Mouse (Mus musculus) embryonic fibroblast, embryonic 13.5 days (primary cell): ENCODE results near the gene Krt72. TPM values are rescaled to one million over a fixed set of nuclear protein-coding genes. Genes with fewer than 3 reads are reported as not detected.

Experiments used
- H3K27ac ChIP-seq: 2 replicates; pipeline ENCODE4 v1.5.1; 2012; ENCODE audit warnings: low read length, control low read depth, inconsistent platforms; ENCODE audit not compliant: insufficient read depth
- H3K4me1 ChIP-seq: 2 replicates; pipeline ENCODE4 v1.6.1; 2011; ENCODE audit warnings: low read length; ENCODE audit not compliant: control insufficient read depth, insufficient read depth
- H3K4me3 ChIP-seq: 2 replicates; pipeline ENCODE4 v1.5.1; 2011; ENCODE audit warnings: mild to moderate bottlenecking, control low read depth, low read length; ENCODE audit not compliant: insufficient read depth
- CTCF ChIP-seq: IDR thresholded peaks from 2 replicates; pipeline ENCODE4 v1.5.1; 2011; ENCODE audit warnings: mild to moderate bottlenecking, control low read depth, low read length, moderate library complexity, borderline replicate concordance; ENCODE audit not compliant: insufficient read depth
- POLR2A ChIP-seq: IDR thresholded peaks from 2 replicates; pipeline ENCODE4 v1.6.1; 2011; ENCODE audit warnings: low read depth, mild to moderate bottlenecking, control low read depth, low read length, moderate library complexity
- polyA plus RNA-seq: library from polyadenylated mRNA; stranded (reverse); fragments of >200 nt; gene quantifications from 2 replicates; pipeline ENCODE4 v1.2.4, GENCODE M21; 2011; ENCODE audit warnings: low read depth; ENCODE audit not compliant: missing spikeins, insufficient read length

Gene Krt72
- polyA plus RNA-seq, 1 experiment, result not detected

DNA sequence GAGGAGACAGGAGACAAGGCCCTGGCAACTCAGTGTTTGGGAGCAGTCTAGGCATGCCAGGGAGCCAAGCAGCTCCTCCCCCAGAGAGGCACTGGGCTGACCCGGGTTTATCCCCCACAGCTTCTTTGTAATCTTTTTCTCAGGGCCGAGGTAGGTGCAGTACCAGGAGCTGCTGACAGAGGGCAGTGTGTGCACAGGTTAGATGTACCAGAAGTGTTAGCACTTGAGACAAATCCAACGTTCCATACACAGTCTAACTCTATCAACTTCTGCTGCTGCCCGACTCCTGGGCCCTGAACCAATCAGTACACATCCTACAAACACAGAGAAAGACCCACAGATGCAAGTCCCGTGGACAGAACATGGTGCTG lies 13.6 kb downstream of the Krt72 start:
- no peak overlapping the region for H3K27ac ChIP-seq
- H3K4me3 ChIP-seq, result no peak overlapping the region
- H3K4me1 ChIP-seq, result no peaks in the 10 kb centered on the region
- TF ChIP-seq POLR2A (no peak), CTCF (peak; percentile 87; the same call in 1 of the 2 replicates)

DNA sequence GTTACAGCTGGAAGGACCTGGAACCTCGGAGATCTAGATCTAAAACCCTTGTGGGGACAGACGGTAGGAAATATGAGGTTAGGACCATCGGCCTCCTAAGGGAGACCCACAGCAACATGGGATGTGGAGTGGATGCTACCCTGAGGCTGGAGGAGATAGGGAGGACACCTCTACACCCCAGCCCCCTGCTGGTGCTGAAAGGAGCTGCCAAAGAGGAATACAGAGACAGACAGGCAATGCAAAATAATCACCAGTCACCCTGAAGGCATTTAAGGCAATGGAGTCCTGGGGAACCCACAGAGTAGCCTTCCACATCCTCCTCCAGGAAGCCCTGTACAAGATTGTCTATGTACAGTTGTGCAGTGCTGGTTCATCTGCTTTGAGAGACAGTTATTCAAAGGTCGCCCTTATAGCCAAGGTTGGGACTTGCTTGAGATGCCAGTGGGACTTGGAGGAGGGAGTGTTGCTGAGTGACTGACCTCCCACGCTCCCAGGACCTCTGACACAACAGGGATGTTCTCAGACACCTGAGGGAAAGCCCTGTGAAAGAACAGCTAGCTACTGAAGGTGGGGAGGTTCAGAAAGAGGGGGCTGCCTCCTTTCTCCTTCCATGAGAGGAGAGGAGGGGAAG lies 14.1 kb downstream of the Krt72 start:
- H3K27ac ChIP-seq, result no peak overlapping the region
- TF ChIP-seq POLR2A (no peak), CTCF (peak; percentile 39; the same call in 1 of the 2 replicates)
- no peak overlapping the region for H3K4me3 ChIP-seq
- no peaks in the 10 kb centered on the region for H3K4me1 ChIP-seq

DNA sequence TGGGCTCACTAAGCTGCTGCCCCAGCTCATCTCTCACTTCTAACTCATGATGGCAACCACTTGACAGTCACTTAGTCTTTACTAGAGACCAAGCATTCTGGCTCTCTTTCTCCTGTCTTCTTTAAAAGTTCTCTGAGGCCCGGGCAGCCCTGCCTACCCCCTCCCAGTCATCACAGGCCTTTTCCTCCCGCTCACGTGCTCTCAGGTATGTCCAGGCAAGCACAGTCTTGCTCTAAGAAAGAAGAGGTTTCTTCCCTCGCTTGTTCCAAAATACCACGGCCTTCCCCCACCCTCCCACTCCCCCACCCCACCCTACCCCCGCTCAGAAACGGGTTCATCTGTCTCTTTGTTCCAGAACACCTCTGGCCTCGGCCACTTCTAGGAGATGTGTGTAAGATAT lies 16.0 kb downstream of the Krt72 start:
- no peak overlapping the region for H3K4me3 ChIP-seq
- H3K4me1 ChIP-seq, result no peaks in the 10 kb centered on the region
- TF ChIP-seq CTCF, result no peak
- TF ChIP-seq POLR2A, result no peak
- no peak overlapping the region for H3K27ac ChIP-seq

DNA sequence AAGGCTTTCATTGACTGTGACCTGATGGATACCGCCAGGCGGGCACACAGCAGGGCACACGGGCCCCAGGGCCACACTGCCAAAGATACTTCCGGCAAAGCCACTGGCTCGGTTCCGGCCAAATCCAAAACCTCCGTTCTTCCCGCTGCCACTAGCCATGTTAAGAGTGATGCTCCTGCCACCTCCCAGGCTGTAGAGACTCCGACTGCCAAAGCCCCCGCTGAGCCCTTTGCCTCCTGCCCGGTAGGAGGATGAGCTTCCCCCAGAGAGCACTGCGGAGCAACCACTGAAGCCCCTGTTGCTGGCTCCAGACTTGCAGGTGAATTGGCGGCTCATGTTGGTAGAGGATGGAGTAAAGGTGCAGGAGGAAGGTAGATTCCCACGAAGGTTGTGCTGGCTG lies 43.5 kb downstream of the Krt72 start, which contains the start of gene Krt71:
Gene Krt71, minus strand, starts transcription at position 399 of the 400 bp plus-strand sequence.
- H3K4me3 ChIP-seq, result no peak within 1 kb of the TSS
- H3K4me1 ChIP-seq, result no peaks in the 10 kb centered on the region
- H3K27ac ChIP-seq, result no peak within 1 kb of the TSS
- no peak for TF ChIP-seq CTCF
- TF ChIP-seq POLR2A, result no peak

DNA sequence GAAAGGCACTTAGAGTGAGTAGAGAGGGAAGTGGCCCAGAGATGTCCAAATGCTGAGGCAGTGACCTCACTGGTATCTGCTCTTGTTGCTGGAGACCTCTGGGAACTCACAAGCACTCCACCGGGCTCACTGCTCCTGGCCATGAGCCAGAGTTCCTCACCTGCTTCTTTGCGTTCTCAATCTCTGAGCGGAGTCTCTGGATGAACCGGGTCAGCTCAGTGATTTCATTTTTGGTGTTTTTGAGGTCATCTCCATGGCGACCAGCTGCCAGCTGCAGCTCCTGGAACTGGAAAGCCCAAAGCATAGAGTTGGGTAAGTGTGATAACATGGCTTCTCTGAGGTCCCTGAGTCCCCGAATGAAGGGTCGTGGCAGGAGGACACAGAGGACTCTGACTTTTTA lies 48.5 kb downstream of the Krt72 start:
- H3K4me3 ChIP-seq, result no peak overlapping the region
- no peak for TF ChIP-seq POLR2A
- TF ChIP-seq CTCF, result no peak
- no peaks in the 10 kb centered on the region for H3K4me1 ChIP-seq
- no peak overlapping the region for H3K27ac ChIP-seq

DNA sequence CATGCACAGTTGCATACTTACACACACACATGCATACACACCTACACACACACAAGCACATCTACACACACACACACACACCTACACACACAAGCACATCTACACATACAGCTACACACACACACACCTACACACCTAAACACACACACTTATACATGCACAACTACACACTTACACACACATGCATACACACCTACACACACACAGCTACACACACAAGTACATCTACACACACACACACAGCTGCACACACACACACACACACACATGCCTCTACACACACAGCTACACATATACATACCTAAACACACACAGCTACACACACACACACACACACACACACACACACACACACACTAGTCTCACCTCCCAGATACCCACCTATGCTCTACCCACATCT lies 55.6 kb downstream of the Krt72 start:
- no peak overlapping the region for H3K4me3 ChIP-seq
- H3K27ac ChIP-seq, result no peak overlapping the region
- H3K4me1 ChIP-seq, result no peaks in the 10 kb centered on the region
- TF ChIP-seq CTCF (no peak), POLR2A (no peak)

Other genes starting within 250 kb of the Krt72 start
- not detected in 2 replicates for gene Krt82, start 235.8 kb downstream of the Krt72 start, polyA plus RNA-seq
- not detected in 2 replicates for gene Krt90, start 223.5 kb downstream of the Krt72 start, polyA plus RNA-seq
- not detected in 2 replicates for gene Krt75, start 212.6 kb downstream of the Krt72 start, polyA plus RNA-seq
- not detected in 2 replicates for gene Gm5414, start 158.3 kb downstream of the Krt72 start, polyA plus RNA-seq
- not detected in 2 replicates for gene Gm5478, start 139.1 kb downstream of the Krt72 start, polyA plus RNA-seq
- gene Krt6b, start 106.2 kb downstream of the Krt72 start, polyA plus RNA-seq, result not detected in 2 replicates
- not detected in 2 replicates for gene Krt6a, start 92.2 kb downstream of the Krt72 start, polyA plus RNA-seq
- not detected in 2 replicates for gene Krt5, start 73.6 kb downstream of the Krt72 start, polyA plus RNA-seq
- gene Krt71, start 43.4 kb downstream of the Krt72 start, polyA plus RNA-seq, result not detected in 2 replicates
- not detected in 2 replicates for gene Krt73, start 15.9 kb upstream of the Krt72 start, polyA plus RNA-seq
- not detected in 2 replicates for gene Krt2, start 31.7 kb upstream of the Krt72 start, polyA plus RNA-seq
- not detected in 2 replicates for gene Krt1, start 64.3 kb upstream of the Krt72 start, polyA plus RNA-seq
- gene Krt77, start 83.2 kb upstream of the Krt72 start, polyA plus RNA-seq, result not detected in 2 replicates
- gene Krt76, start 106.5 kb upstream of the Krt72 start, polyA plus RNA-seq, result not detected in 2 replicates
- not detected in 2 replicates for gene Krt4, start 138.3 kb upstream of the Krt72 start, polyA plus RNA-seq
- gene Krt79, start 153.9 kb upstream of the Krt72 start, polyA plus RNA-seq, result not detected in 2 replicates
- not detected in 2 replicates for gene Krt78, start 167.8 kb upstream of the Krt72 start, polyA plus RNA-seq
- gene Krt8, start 218.0 kb upstream of the Krt72 start, polyA plus RNA-seq, result 0.25 TPM in 1 of 2 replicates, not detected in the other
- 1.6 and 8.2 TPM in 2 replicates for gene Krt18, start 241.7 kb upstream of the Krt72 start, polyA plus RNA-seq